Mouse (Mus musculus): ENCODE measurements around the gene Nrip2. TPM values are rescaled to one million over a fixed set of nuclear protein-coding genes. Genes with fewer than 3 reads are reported as not detected.

Nrip2 gene
- polyA plus RNA-seq, 1 experiment from 2014 or later, result 9.0 TPM

- Histone ChIP-seq H3K27ac (peak overlapping the region; percentile 96), H3K9ac (peak overlapping the region; percentile 44), H3K4me3 (replicated peaks; ENCODE audit: low read length) (peak overlapping the region; percentile 97), H3K27me3 (ENCODE audit: control insufficient read depth, insufficient read depth, low read length) (no peaks in the 10 kb centered on the region), H3K4me1 (replicated peaks; ENCODE audit: control insufficient read depth, insufficient read depth, low read length) (peaks cover 8% of the 10 kb centered on the region), H3K36me3 (replicated peaks; ENCODE audit: control insufficient read depth, insufficient read depth) (peaks cover 25% of the 10 kb centered on the region), H3K4me2 (replicated peaks) (peak overlapping the region; percentile 70), H3K9me3 (ENCODE audit: control insufficient read depth, low read length) (no peaks in the 10 kb centered on the region)
- WGBS, result 32% methylated on average over 18 of the region's 18 CpGs
- ATAC-seq (ENCODE audit: low FRiP score), result peak; percentile 60; the same call in 1 of the 2 replicates
- peak; percentile 30 for DNase-seq (ENCODE audit: low spot score)
These were observed 39.8 kb downstream of the Nrip2 start for GRCm38 (mm10) chr6:128438871-128439341.

DNA sequence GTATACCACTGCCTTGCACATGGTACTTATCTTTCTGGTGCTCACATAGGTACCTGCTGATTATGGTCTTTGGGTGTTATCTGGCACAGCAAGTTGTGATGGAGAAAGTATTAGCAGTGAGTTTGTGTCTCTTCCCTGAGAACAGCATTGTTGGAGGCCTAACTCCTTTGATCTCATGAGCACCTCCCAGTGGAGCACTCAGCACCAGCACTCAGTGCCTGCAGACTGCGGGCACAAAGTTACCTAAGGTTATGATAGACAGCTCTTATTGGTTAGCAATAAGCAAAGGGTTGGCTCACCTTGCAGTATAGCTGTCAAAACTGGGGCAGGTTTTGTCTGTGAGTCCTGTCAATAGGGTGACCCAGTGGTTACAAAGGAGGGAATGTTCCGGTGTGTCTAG, 41.1 kb downstream of the Nrip2 start:
- Histone ChIP-seq H3K9me3 (ENCODE audit: control insufficient read depth, low read length) (no peaks in the 10 kb centered on the region), H3K36me3 (replicated peaks; ENCODE audit: control insufficient read depth, insufficient read depth) (peaks cover 12% of the 10 kb centered on the region), H3K4me3 (replicated peaks; ENCODE audit: low read length) (no peak overlapping the region), H3K27me3 (ENCODE audit: control insufficient read depth, insufficient read depth, low read length) (no peaks in the 10 kb centered on the region), H3K27ac (no peak overlapping the region), H3K4me2 (replicated peaks) (no peak overlapping the region), H3K4me1 (replicated peaks; ENCODE audit: control insufficient read depth, insufficient read depth, low read length) (peaks cover 8% of the 10 kb centered on the region), H3K9ac (no peak overlapping the region)
- WGBS, result 94% methylated on average over 2 of the region's 2 CpGs
- DNase-seq (ENCODE audit: low spot score), result no peak
- no peak for ATAC-seq (ENCODE audit: low FRiP score)

GRCm38 (mm10) chr6:128445761-128446535, 46.9 kb downstream of the Nrip2 start:
- H3K4me2 ChIP-seq (replicated peaks), result peak overlapping the region; percentile 38
- H3K27ac ChIP-seq, result no peak overlapping the region
- no peaks in the 10 kb centered on the region; the same call in 1 of the 2 replicates for H3K4me1 ChIP-seq (replicated peaks; ENCODE audit: control insufficient read depth, insufficient read depth, low read length)
- no peak overlapping the region for H3K9ac ChIP-seq
- no peaks in the 10 kb centered on the region for H3K27me3 ChIP-seq (ENCODE audit: control insufficient read depth, insufficient read depth, low read length)
- 13% methylated on average over 14 of the region's 14 CpGs for WGBS
- no peaks in the 10 kb centered on the region for H3K9me3 ChIP-seq (ENCODE audit: control insufficient read depth, low read length)
- H3K4me3 ChIP-seq (replicated peaks; ENCODE audit: low read length), result no peak overlapping the region
- no peaks in the 10 kb centered on the region for H3K36me3 ChIP-seq (replicated peaks; ENCODE audit: control insufficient read depth, insufficient read depth)
- ATAC-seq (ENCODE audit: low FRiP score), result peak; percentile 71; the same call in 1 of the 2 replicates
- DNase-seq (ENCODE audit: low spot score), result peak; percentile 75

DNA sequence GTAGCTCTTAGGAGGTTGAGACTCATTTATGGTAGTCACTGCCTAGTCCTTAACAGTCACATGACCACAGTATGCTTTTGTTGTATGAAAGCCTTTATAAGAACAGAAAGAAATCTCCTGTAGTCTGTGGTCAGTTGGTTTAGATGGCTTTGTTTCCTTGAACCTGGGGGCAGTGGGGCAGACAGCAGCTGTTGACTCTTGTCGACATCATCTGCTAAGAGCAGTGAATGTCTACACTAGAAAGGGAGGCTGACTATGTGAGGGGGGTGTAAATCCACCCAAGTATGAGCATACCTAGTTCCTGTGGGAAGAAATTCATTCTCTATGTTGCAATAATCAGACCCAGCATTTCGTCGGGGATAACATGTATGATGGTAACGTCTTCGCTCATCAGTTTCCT, 48.0 kb downstream of the Nrip2 start:
- ATAC-seq (ENCODE audit: low FRiP score), result no peak
- Histone ChIP-seq H3K27me3 (ENCODE audit: control insufficient read depth, insufficient read depth, low read length) (no peaks in the 10 kb centered on the region), H3K9ac (no peak overlapping the region), H3K36me3 (replicated peaks; ENCODE audit: control insufficient read depth, insufficient read depth) (no peaks in the 10 kb centered on the region), H3K9me3 (ENCODE audit: control insufficient read depth, low read length) (no peaks in the 10 kb centered on the region), H3K4me1 (replicated peaks; ENCODE audit: control insufficient read depth, insufficient read depth, low read length) (no peaks in the 10 kb centered on the region; the same call in 1 of the 2 replicates), H3K27ac (no peak overlapping the region), H3K4me2 (replicated peaks) (no peak overlapping the region), H3K4me3 (replicated peaks; ENCODE audit: low read length) (no peak overlapping the region)
- DNase-seq (ENCODE audit: low spot score), result no peak
- 98% methylated on average over 5 of the region's 5 CpGs for WGBS

GRCm38 (mm10) chr6:128455835-128456605, 56.9 kb downstream of the Nrip2 start:
- Histone ChIP-seq H3K9ac (no peak overlapping the region), H3K4me3 (replicated peaks; ENCODE audit: low read length) (no peak overlapping the region), H3K4me1 (replicated peaks; ENCODE audit: control insufficient read depth, insufficient read depth, low read length) (no peaks in the 10 kb centered on the region), H3K4me2 (replicated peaks) (no peak overlapping the region), H3K9me3 (ENCODE audit: control insufficient read depth, low read length) (no peaks in the 10 kb centered on the region), H3K27ac (no peak overlapping the region), H3K36me3 (replicated peaks; ENCODE audit: control insufficient read depth, insufficient read depth) (no peaks in the 10 kb centered on the region), H3K27me3 (ENCODE audit: control insufficient read depth, insufficient read depth, low read length) (no peaks in the 10 kb centered on the region)
- WGBS, result 87% methylated on average over 12 of the region's 12 CpGs
- ATAC-seq (ENCODE audit: low FRiP score) (no peak), DNase-seq (ENCODE audit: low spot score) (no peak)

DNA sequence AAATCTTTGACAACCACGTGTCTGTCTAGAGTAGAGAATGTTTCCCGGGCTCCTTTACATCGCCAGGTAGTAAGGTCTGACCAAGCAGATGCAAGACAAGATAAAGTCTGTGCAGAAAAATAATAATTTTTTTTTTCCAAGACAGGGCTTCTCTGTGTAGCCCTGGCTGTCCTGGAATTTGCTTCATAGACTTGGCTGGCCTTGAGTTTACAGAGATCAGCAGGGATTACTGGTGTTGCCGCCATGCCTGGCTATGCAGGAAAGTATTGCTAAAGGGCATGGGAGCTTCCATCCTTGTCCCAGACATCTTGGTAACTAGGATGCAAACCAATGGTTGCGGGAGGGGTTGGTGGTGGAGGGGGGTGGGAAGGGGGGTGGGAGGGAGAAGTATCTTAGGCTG, 58.1 kb downstream of the Nrip2 start:
- Histone ChIP-seq H3K4me1 (replicated peaks; ENCODE audit: control insufficient read depth, insufficient read depth, low read length) (no peaks in the 10 kb centered on the region), H3K4me3 (replicated peaks; ENCODE audit: low read length) (no peak overlapping the region), H3K27me3 (ENCODE audit: control insufficient read depth, insufficient read depth, low read length) (no peaks in the 10 kb centered on the region), H3K9ac (no peak overlapping the region), H3K27ac (no peak overlapping the region), H3K4me2 (replicated peaks) (no peak overlapping the region), H3K36me3 (replicated peaks; ENCODE audit: control insufficient read depth, insufficient read depth) (no peaks in the 10 kb centered on the region), H3K9me3 (ENCODE audit: control insufficient read depth, low read length) (no peaks in the 10 kb centered on the region)
- ATAC-seq (ENCODE audit: low FRiP score), result no peak
- WGBS, result 79% methylated on average over 5 of the region's 5 CpGs
- DNase-seq (ENCODE audit: low spot score), result no peak

DNA sequence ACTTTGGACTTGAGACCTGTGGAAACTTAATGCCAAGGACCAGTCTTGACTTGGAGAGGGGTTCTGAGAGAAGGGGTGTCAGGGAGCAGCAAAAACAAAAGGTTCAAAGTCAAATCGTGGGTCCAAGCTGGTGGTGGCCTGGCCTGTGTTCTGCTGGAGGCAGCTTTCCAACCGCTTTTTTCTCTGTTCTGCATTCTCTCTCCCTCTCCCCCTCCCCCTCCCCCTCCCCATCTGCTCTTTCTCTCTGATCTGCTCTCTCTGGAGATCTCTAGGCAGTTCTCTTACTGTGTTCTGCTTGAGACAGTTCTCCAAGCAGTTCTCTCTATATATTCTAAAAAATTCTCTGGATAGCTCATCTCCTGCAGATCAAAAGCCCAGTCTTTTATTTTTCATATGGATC, 61.2 kb downstream of the Nrip2 start:
- Histone ChIP-seq H3K4me2 (replicated peaks) (no peak overlapping the region), H3K36me3 (replicated peaks; ENCODE audit: control insufficient read depth, insufficient read depth) (no peaks in the 10 kb centered on the region), H3K9ac (no peak overlapping the region), H3K27me3 (ENCODE audit: control insufficient read depth, insufficient read depth, low read length) (no peaks in the 10 kb centered on the region), H3K27ac (no peak overlapping the region), H3K4me1 (replicated peaks; ENCODE audit: control insufficient read depth, insufficient read depth, low read length) (no peaks in the 10 kb centered on the region), H3K9me3 (ENCODE audit: control insufficient read depth, low read length) (no peaks in the 10 kb centered on the region), H3K4me3 (replicated peaks; ENCODE audit: low read length) (no peak overlapping the region)
- ATAC-seq (ENCODE audit: low FRiP score), result no peak
- DNase-seq (ENCODE audit: low spot score), result no peak
- WGBS, result 22% methylated on average over 2 of the region's 2 CpGs

DNA sequence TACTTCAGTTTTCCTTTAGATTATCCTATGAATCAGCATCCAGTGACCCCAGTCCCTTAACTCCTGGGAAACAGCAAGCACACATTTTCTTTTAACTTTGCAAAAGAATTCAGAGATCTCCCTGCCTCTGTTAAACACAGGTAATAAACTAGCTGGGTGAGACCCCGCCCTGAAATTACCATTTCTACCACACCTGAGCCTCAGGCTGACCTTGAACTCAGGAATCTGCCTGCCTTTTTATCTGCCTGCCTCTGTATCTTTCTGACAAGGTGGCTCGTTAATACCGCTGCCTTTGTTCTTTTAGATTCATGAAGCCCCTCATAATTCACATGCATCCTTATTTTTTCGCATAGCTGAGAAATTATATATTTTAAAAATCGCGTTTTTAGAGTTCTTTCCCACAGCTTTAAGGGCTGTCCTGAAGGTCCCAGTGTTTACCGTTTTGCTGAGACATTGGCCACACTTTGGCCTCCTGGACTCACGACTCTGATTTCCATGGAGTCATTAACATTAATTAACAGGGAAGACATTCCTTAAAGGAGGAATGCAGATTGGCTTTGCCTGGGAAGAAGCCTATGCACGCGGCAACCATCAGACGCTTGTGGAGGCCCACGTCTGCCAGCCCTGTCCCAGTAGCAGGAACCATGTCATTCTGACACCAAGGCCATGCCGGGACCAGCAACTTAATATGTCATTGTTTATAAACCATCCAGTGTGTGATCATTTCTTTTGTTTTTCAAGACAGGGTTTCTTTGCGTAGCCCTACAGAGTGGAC, 61.8 kb downstream of the Nrip2 start:
- Histone ChIP-seq H3K36me3 (replicated peaks; ENCODE audit: control insufficient read depth, insufficient read depth) (no peaks in the 10 kb centered on the region), H3K4me1 (replicated peaks; ENCODE audit: control insufficient read depth, insufficient read depth, low read length) (no peaks in the 10 kb centered on the region), H3K27ac (no peak overlapping the region), H3K4me3 (replicated peaks; ENCODE audit: low read length) (no peak overlapping the region), H3K9me3 (ENCODE audit: control insufficient read depth, low read length) (no peaks in the 10 kb centered on the region), H3K9ac (no peak overlapping the region), H3K4me2 (replicated peaks) (no peak overlapping the region), H3K27me3 (ENCODE audit: control insufficient read depth, insufficient read depth, low read length) (no peaks in the 10 kb centered on the region)
- ATAC-seq (ENCODE audit: low FRiP score), result no peak
- 80% methylated on average over 14 of the region's 14 CpGs for WGBS
- no peak for DNase-seq (ENCODE audit: low spot score)

GRCm38 (mm10) chr6:128461606-128462005, 62.5 kb downstream of the Nrip2 start:
- no peak for DNase-seq (ENCODE audit: low spot score)
- Histone ChIP-seq H3K27me3 (ENCODE audit: control insufficient read depth, insufficient read depth, low read length) (no peaks in the 10 kb centered on the region), H3K4me1 (replicated peaks; ENCODE audit: control insufficient read depth, insufficient read depth, low read length) (no peaks in the 10 kb centered on the region), H3K4me2 (replicated peaks) (no peak overlapping the region), H3K9me3 (ENCODE audit: control insufficient read depth, low read length) (no peaks in the 10 kb centered on the region), H3K4me3 (replicated peaks; ENCODE audit: low read length) (no peak overlapping the region), H3K9ac (no peak overlapping the region), H3K36me3 (replicated peaks; ENCODE audit: control insufficient read depth, insufficient read depth) (no peaks in the 10 kb centered on the region), H3K27ac (no peak overlapping the region)
- no peak for ATAC-seq (ENCODE audit: low FRiP score)
